Mouse (Mus musculus) liver, adult 2 months (tissue): ENCODE data around the gene Zbtb43.

Experiments used
- CTCF ChIP-seq: fragments of 200-500 bp; IDR thresholded peaks from 2 replicates; pipeline ENCODE4 v1.5.1; 2011; ENCODE audit warnings: low read depth, low read length, control low read depth
- POLR2A ChIP-seq: fragments of 200-500 bp; IDR thresholded peaks from 2 replicates; pipeline ENCODE4 v1.6.1; 2011; ENCODE audit warnings: low read length, control low read depth; ENCODE audit not compliant: insufficient read depth; ENCODE audit errors: extremely low read depth

DNA sequence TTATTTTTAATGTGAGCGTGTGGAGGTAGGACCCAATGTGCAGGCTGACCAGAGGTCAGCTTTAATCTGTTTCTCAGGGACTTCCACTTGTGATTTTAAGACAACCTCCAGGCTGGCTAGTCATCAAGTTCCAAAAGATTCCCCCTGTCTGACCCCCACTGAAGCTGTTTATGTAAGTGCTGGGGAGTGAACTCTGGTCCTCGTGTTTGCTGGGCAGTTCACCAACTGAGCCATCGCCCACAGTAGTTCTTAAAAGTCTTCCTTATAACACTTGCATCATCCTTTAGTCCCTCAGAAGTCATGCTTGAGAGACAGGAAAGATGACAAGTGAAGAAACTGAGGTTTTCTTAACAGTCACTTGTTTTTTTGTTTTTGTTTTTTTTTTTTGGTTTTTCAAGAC, 11.7 kb downstream of the Zbtb43 start:
- TF ChIP-seq POLR2A (no peak), CTCF (no peak)
